ENCODE assay signal across 8 mouse cellular contexts in the genomic region with DNA sequence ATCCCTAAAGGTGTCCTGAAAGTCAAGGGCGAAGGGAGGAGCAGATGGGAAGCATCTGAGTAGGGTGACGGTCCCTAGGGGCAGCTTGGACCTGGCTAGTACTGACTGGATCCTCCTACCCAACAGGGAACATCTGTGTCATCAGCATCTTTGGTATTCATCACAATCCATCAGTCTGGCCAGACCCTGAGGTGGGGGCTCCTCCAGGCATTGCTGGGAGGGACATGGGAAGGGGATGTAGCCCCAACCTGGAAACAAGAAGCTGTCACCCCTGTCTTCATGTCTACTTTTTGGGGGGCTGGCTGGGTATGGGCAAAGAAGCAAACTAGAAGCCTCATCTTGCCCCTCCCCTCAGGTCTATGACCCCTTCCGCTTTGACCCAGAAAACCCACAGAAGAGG. TPM values are rescaled to one million over a fixed set of nuclear protein-coding genes. Genes with fewer than 3 reads are reported as not detected.
DNase-seq lines count a peak whose midpoint lies in the region; ATAC-seq and TF ChIP-seq lines count a peak whose summit lies in the region.
"Not testable (repeated sequence)": the region's sequence is repeated elsewhere in the genome, so short reads cannot be mapped to it uniquely, and the experiment has no call there.

No protein-coding gene starts in this region.

- not testable (repeated sequence) for TF ChIP-seq POLR2A in MEL (IDR thresholded peaks at IDR 0.05; ENCODE audit: control insufficient read depth in 1 of 2, insufficient read depth in 1 of 2, low read depth in 1 of 2, low read length in 2 of 2, poor library complexity in 1 of 2)

- peak overlapping the region; percentile 70 for H3K9ac ChIP-seq in MEL (ENCODE audit: control insufficient read depth, low read depth, low read length, poor library complexity, severe bottlenecking)
- peak overlapping the region; percentile 41; the same call in 1 of the 2 replicates for H3K9ac ChIP-seq in forebrain, embryonic 11.5 days (ENCODE audit: low read length)
- H3K9ac ChIP-seq in heart, embryonic 13.5 days: peak overlapping the region; percentile 66
- peak overlapping the region; percentile 54; the same call in 1 of the 2 replicates for H3K9ac ChIP-seq in hindbrain, embryonic 15.5 days
- H3K9ac ChIP-seq in kidney, postnatal 0 days (ENCODE audit: low read depth, low read length); lung, embryonic 14.5 days; stomach, embryonic 15.5 days: not testable (repeated sequence)
- peak overlapping the region; percentile 39; the same call in 1 of the 2 replicates for H3K9ac ChIP-seq in midbrain, postnatal 0 days (replicated peaks; ENCODE audit: low read length, poor library complexity, severe bottlenecking)

- TF ChIP-seq EP300 in MEL (IDR thresholded peaks at IDR 0.05; ENCODE audit: low read depth in 1 of 2, low read length in 2 of 2): not testable (repeated sequence)

- peak overlapping the region; percentile 67 to 77 for H3K4me3 ChIP-seq in MEL (ENCODE audit: control insufficient read depth in 1 of 2, insufficient read depth in 1 of 2, low read depth in 2 of 2, low read length in 2 of 2)
- H3K4me3 ChIP-seq in forebrain, embryonic 11.5 days (ENCODE audit: low read depth, low read length): peak overlapping the region; percentile 12; the same call in 1 of the 2 replicates
- H3K4me3 ChIP-seq in heart, embryonic 13.5 days: peak overlapping the region; percentile 46; the same call in 1 of the 2 replicates
- H3K4me3 ChIP-seq in hindbrain, embryonic 15.5 days: peak overlapping the region; percentile 38
- H3K4me3 ChIP-seq in kidney, postnatal 0 days (replicated peaks; ENCODE audit: low read depth, low read length); stomach, embryonic 15.5 days (replicated peaks): not testable (repeated sequence)
- 0 out of 2 replicates have a peak overlapping the region, but pooled peaks have one; percentile 17 for H3K4me3 ChIP-seq in lung, embryonic 14.5 days (ENCODE audit: low read depth, low read length)
- H3K4me3 ChIP-seq in midbrain, postnatal 0 days (ENCODE audit: low read depth, low read length): peak overlapping the region; percentile 34

- not testable (repeated sequence) for TF ChIP-seq RAD21 in MEL (IDR thresholded peaks at IDR 0.05; ENCODE audit: low read depth, low read length)

- not testable (repeated sequence) for H3K4me1 ChIP-seq in MEL (ENCODE audit: control insufficient read depth in 1 of 2, insufficient read depth in 2 of 2, low read length in 2 of 2); forebrain, embryonic 11.5 days (replicated peaks; ENCODE audit: control insufficient read depth, insufficient read depth, low read length); heart, embryonic 13.5 days; hindbrain, embryonic 15.5 days (replicated peaks); kidney, postnatal 0 days (replicated peaks; ENCODE audit: insufficient read depth, low read length); lung, embryonic 14.5 days (ENCODE audit: insufficient read depth); midbrain, postnatal 0 days (ENCODE audit: insufficient read depth, low read length); stomach, embryonic 15.5 days

- H3K9me3 ChIP-seq in MEL (replicated peaks; ENCODE audit: insufficient read depth, low read length); forebrain, embryonic 11.5 days (ENCODE audit: control insufficient read depth, low read length); heart, embryonic 13.5 days; hindbrain, embryonic 15.5 days; kidney, postnatal 0 days (replicated peaks; ENCODE audit: low read length); lung, embryonic 14.5 days (ENCODE audit: low read depth, low read length); midbrain, postnatal 0 days (ENCODE audit: low read length); stomach, embryonic 15.5 days: not testable (repeated sequence)

- H3K36me3 ChIP-seq in MEL (ENCODE audit: control insufficient read depth in 1 of 2, insufficient read depth in 2 of 2, low read length in 2 of 2); forebrain, embryonic 11.5 days (ENCODE audit: control insufficient read depth, insufficient read depth, low read length); heart, embryonic 13.5 days; hindbrain, embryonic 15.5 days; kidney, postnatal 0 days (ENCODE audit: insufficient read depth, low read length); lung, embryonic 14.5 days (ENCODE audit: insufficient read depth); midbrain, postnatal 0 days (ENCODE audit: insufficient read depth, low read length); stomach, embryonic 15.5 days: not testable (repeated sequence)

- H3K27me3 ChIP-seq in MEL (ENCODE audit: control insufficient read depth in 1 of 2, insufficient read depth in 2 of 2, low read length in 2 of 2); forebrain, embryonic 11.5 days (ENCODE audit: control insufficient read depth, insufficient read depth, low read length); heart, embryonic 13.5 days (replicated peaks); hindbrain, embryonic 15.5 days; kidney, postnatal 0 days (ENCODE audit: insufficient read depth, low read length); lung, embryonic 14.5 days (ENCODE audit: insufficient read depth, low read length); midbrain, postnatal 0 days (ENCODE audit: insufficient read depth, low read length); stomach, embryonic 15.5 days (replicated peaks): not testable (repeated sequence)

- ATAC-seq in forebrain, embryonic 11.5 days (replicated peaks; ENCODE audit: low FRiP score); heart, embryonic 13.5 days (ENCODE audit: extremely low read depth, insufficient number of reproducible peaks, low FRiP score, low TSS enrichment); lung, embryonic 14.5 days (ENCODE audit: insufficient read depth); stomach, embryonic 15.5 days (ENCODE audit: insufficient read depth, low FRiP score, low read depth): not testable (repeated sequence)
- peak; percentile 52 for ATAC-seq in hindbrain, embryonic 15.5 days (ENCODE audit: low FRiP score, low read depth)
- peak; percentile 33; the same call in 1 of the 2 replicates for ATAC-seq in kidney, postnatal 0 days (replicated peaks; ENCODE audit: low FRiP score, low read depth)
- peak; percentile 39; the same call in 1 of the 2 replicates for ATAC-seq in midbrain, postnatal 0 days (ENCODE audit: low FRiP score)

- not testable (repeated sequence) for H3K27ac ChIP-seq in MEL (ENCODE audit: control insufficient read depth, low read depth, low read length); forebrain, embryonic 11.5 days (ENCODE audit: low read depth, low read length); heart, embryonic 13.5 days (replicated peaks); hindbrain, embryonic 15.5 days (replicated peaks); kidney, postnatal 0 days; lung, embryonic 14.5 days (ENCODE audit: low read depth); midbrain, postnatal 0 days (ENCODE audit: low read depth, low read length); stomach, embryonic 15.5 days

- WGBS in forebrain, embryonic 11.5 days: 84% methylated on average over 3 of the region's 3 CpGs
- 73% methylated on average over 3 of the region's 3 CpGs for WGBS in heart, embryonic 13.5 days
- 94% methylated on average over 3 of the region's 3 CpGs for WGBS in hindbrain, embryonic 15.5 days
- 73% methylated on average over 3 of the region's 3 CpGs for WGBS in kidney, postnatal 0 days
- 85% methylated on average over 2 of the region's 3 CpGs for WGBS in lung, embryonic 14.5 days
- WGBS in midbrain, postnatal 0 days: 88% methylated on average over 3 of the region's 3 CpGs
- 80% methylated on average over 3 of the region's 3 CpGs for WGBS in stomach, embryonic 15.5 days

- not testable (repeated sequence) for H3K79me2 ChIP-seq in MEL (ENCODE audit: control insufficient read depth, insufficient read depth, low read length, poor library complexity)

- TF ChIP-seq CTCF in MEL (IDR thresholded peaks at IDR 0.05 in 2 of 3, conservative IDR thresholded peaks at IDR 0.05 in 1 of 3; ENCODE audit: control insufficient read depth in 1 of 3, insufficient read depth in 1 of 3, low read depth in 2 of 3, low read length in 3 of 3, poor library complexity in 1 of 3, severe bottlenecking in 1 of 3); kidney, postnatal 0 days (IDR thresholded peaks at IDR 0.05; ENCODE audit: low read depth); lung, embryonic 14.5 days (IDR thresholded peaks at IDR 0.05; ENCODE audit: low read depth); midbrain, postnatal 0 days (IDR thresholded peaks at IDR 0.05): not testable (repeated sequence)

- peak overlapping the region; percentile 48 for H3K4me2 ChIP-seq in forebrain, embryonic 11.5 days (ENCODE audit: low read depth, low read length, severe bottlenecking)
- peak overlapping the region; percentile 70 for H3K4me2 ChIP-seq in heart, embryonic 13.5 days
- peak overlapping the region; percentile 74 for H3K4me2 ChIP-seq in hindbrain, embryonic 15.5 days
- peak overlapping the region; percentile 50; the same call in 1 of the 2 replicates for H3K4me2 ChIP-seq in kidney, postnatal 0 days (ENCODE audit: low read length)
- H3K4me2 ChIP-seq in lung, embryonic 14.5 days: peak overlapping the region; percentile 53
- peak overlapping the region; percentile 49 for H3K4me2 ChIP-seq in midbrain, postnatal 0 days (ENCODE audit: low read depth, low read length, poor library complexity, severe bottlenecking)
- H3K4me2 ChIP-seq in stomach, embryonic 15.5 days: peak overlapping the region; percentile 51

- not testable (repeated sequence) for DNase-seq in MEL (ENCODE audit: low read depth, low spot score); forebrain, embryonic 11.5 days (ENCODE audit: low spot score); kidney, postnatal 0 days (ENCODE audit: low spot score); lung, embryonic 14.5 days; midbrain, postnatal 0 days (ENCODE audit: low spot score)

RNA-seq across cellular contexts. Expression of a gene that starts 14.0 kb away (rescaled TPM):
- 5.2 and 5.7 TPM in 2 replicates for total RNA-seq in MEL (2012; rRNA removed)
- 1 to 10 TPM in 1 of 2 experiments, not detected in 1; 10.0 TPM for polyA plus RNA-seq in MEL (2012; ENCODE audit: insufficient read depth in 1 of 2, insufficient read length in 2 of 2, low read depth in 1 of 2, low replicate concordance in 2 of 2, missing spikeins in 1 of 2)
- 13.4 and 13.5 TPM in 2 replicates for polyA plus RNA-seq in forebrain, embryonic 11.5 days (2014; fragmentation: Nextera tagmentation; extraction: Ambion mirVana)
- polyA plus RNA-seq in heart, embryonic 13.5 days (2015; fragmentation: Nextera tagmentation; extraction: Ambion mirVana): 17.0 and 18.6 TPM in 2 replicates
- 17.3 and 18.7 TPM in 2 replicates for polyA plus RNA-seq in hindbrain, embryonic 15.5 days (2015; fragmentation: Nextera tagmentation; extraction: Ambion mirVana)
- 24.0 and 25.4 TPM in 2 replicates for polyA plus RNA-seq in kidney, postnatal 0 days (2015; fragmentation: Nextera tagmentation; extraction: Ambion mirVana)
- polyA plus RNA-seq in lung, embryonic 14.5 days (2014; fragmentation: Nextera tagmentation; extraction: Ambion mirVana): 14.1 and 15.7 TPM in 2 replicates
- 7.2 and 10.6 TPM in 2 replicates for total RNA-seq in midbrain, postnatal 0 days (2014; rRNA removed)
- polyA plus RNA-seq in midbrain, postnatal 0 days (2015; fragmentation: Nextera tagmentation; extraction: Ambion mirVana): 9.1 and 11.2 TPM in 2 replicates
- polyA plus RNA-seq in stomach, embryonic 15.5 days (2015; fragmentation: Nextera tagmentation; extraction: Ambion mirVana): 24.6 and 26.6 TPM in 2 replicates

RNA-seq across cellular contexts. Expression of a gene that starts 44.5 kb away (rescaled TPM):
- 0.42 and 0.52 TPM in 2 replicates for total RNA-seq in MEL (2012; rRNA removed)
- polyA plus RNA-seq in MEL (2012; ENCODE audit: insufficient read depth in 1 of 2, insufficient read length in 2 of 2, low read depth in 1 of 2, low replicate concordance in 2 of 2, missing spikeins in 1 of 2): 1 to 10 TPM in 1 of 2 experiments, not detected in 1; 1.8 TPM
- 6.6 and 7.9 TPM in 2 replicates for polyA plus RNA-seq in forebrain, embryonic 11.5 days (2014; fragmentation: Nextera tagmentation; extraction: Ambion mirVana)
- 6.4 and 7.5 TPM in 2 replicates for polyA plus RNA-seq in heart, embryonic 13.5 days (2015; fragmentation: Nextera tagmentation; extraction: Ambion mirVana)
- 10.9 and 12.3 TPM in 2 replicates for polyA plus RNA-seq in hindbrain, embryonic 15.5 days (2015; fragmentation: Nextera tagmentation; extraction: Ambion mirVana)
- polyA plus RNA-seq in kidney, postnatal 0 days (2015; fragmentation: Nextera tagmentation; extraction: Ambion mirVana): 6.6 and 6.8 TPM in 2 replicates
- polyA plus RNA-seq in lung, embryonic 14.5 days (2014; fragmentation: Nextera tagmentation; extraction: Ambion mirVana): 5.4 and 5.9 TPM in 2 replicates
- total RNA-seq in midbrain, postnatal 0 days (2014; rRNA removed): 15.2 and 15.4 TPM in 2 replicates
- 9.9 and 11.5 TPM in 2 replicates for polyA plus RNA-seq in midbrain, postnatal 0 days (2015; fragmentation: Nextera tagmentation; extraction: Ambion mirVana)
- polyA plus RNA-seq in stomach, embryonic 15.5 days (2015; fragmentation: Nextera tagmentation; extraction: Ambion mirVana): 6.5 and 7.4 TPM in 2 replicates
